Mouse (Mus musculus) embryonic facial prominence, embryonic 11.5 days (tissue): ENCODE data around the gene Pgm5. TPM values are rescaled to one million over a fixed set of nuclear protein-coding genes. Genes with fewer than 3 reads are reported as not detected.
A peak's percentile ranks its signal among the peaks of the same experiment; 100 is the strongest.

Experiments used
- ATAC-seq: fragments of 200-750 bp; cut with Nextera tagmentation; replicated peaks from 2 replicates; pipeline ENCODE4 v1.8.0; 2017; ENCODE audit warnings: low read depth; ENCODE audit not compliant: insufficient number of reproducible peaks, low FRiP score, low TSS enrichment
- DNase-seq: peaks from one replicate; pipeline ENCODE4 v3.0.0-alpha.2; 2015; ENCODE audit warnings: low spot score
- H3K27ac ChIP-seq: fragments of 300-500 bp; sonication (generic); replicated peaks from 2 replicates; pipeline ENCODE4 v1.5.1; 2014; ENCODE audit warnings: mild to moderate bottlenecking, low read depth, low read length, control low read depth
- H3K27me3 ChIP-seq: fragments of 300-500 bp; sonication (generic); 2 replicates; pipeline ENCODE4 v1.6.1; 2014; ENCODE audit warnings: mild to moderate bottlenecking, low read length, moderate library complexity, mixed read lengths; ENCODE audit not compliant: control insufficient read depth, insufficient read depth
- H3K36me3 ChIP-seq: fragments of 300-500 bp; sonication (generic); replicated peaks from 2 replicates; pipeline ENCODE4 v1.6.1; 2014; ENCODE audit warnings: low read depth, mild to moderate bottlenecking, low read length, moderate library complexity, mixed read lengths; ENCODE audit not compliant: control insufficient read depth, insufficient read depth
- H3K4me1 ChIP-seq: fragments of 300-500 bp; sonication (generic); 2 replicates; pipeline ENCODE4 v1.6.1; 2014; ENCODE audit warnings: low read length, mixed read lengths; ENCODE audit not compliant: control insufficient read depth, insufficient read depth
- H3K4me2 ChIP-seq: fragments of 300-500 bp; sonication (generic); 2 replicates; pipeline ENCODE4 v1.6.1; 2014; ENCODE audit warnings: low read depth, mild to moderate bottlenecking, control low read depth, low read length, moderate library complexity
- H3K4me3 ChIP-seq: fragments of 300-500 bp; sonication (generic); 2 replicates; pipeline ENCODE4 v1.5.1; 2014; ENCODE audit warnings: low read depth, low read length, control low read depth
- H3K9ac ChIP-seq: fragments of 300-500 bp; sonication (generic); replicated peaks from 2 replicates; pipeline ENCODE4 v1.6.1; 2014; ENCODE audit warnings: mild to moderate bottlenecking, control low read depth, low read length
- H3K9me3 ChIP-seq: fragments of 300-500 bp; sonication (generic); replicated peaks from 2 replicates; pipeline ENCODE4 v1.6.1; 2016; ENCODE audit warnings: mild to moderate bottlenecking, low read length, inconsistent platforms, mixed read lengths; ENCODE audit not compliant: control insufficient read depth
- WGBS: fragments of 180-500 bp; shearing (Covaris S2); extraction: QIAGEN DNeasy Blood & Tissue Kit; methylation state at CpG from one replicate; pipeline ENCODE4 v1.1.7; 2014; 5-methylcytosine and 5-hydroxymethylcytosine counted together
- polyA plus RNA-seq: library from polyadenylated mRNA; unstranded; fragments of >200 nt; fragmentation: Nextera tagmentation; extraction: Ambion mirVana; gene quantifications from 2 replicates; pipeline ENCODE4 v1.2.1, GENCODE M21; 2014

Pgm5 gene
- polyA plus RNA-seq, 1 experiment from 2014 or later = 1.3 TPM

DNA sequence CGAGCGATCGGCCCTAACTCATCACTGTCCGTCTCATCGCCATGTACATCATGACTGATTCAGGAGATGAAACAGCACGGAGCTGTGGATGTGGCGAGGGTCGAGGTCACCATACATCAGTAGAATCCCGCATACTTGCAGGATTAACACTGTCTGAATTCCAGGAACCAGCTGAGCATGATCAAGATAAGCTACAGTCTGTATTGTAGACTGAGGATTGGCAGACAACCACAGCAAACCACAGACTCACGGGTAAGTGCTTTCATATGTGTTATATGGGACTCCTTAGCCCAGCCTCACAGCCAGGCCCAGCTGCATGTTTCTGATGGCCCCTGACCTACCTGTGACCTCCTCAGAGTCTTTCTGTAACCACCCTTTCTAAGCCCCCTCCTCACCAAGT, 50.2 kb downstream of the Pgm5 start:
- peaks cover 6% of the 10 kb centered on the region for H3K4me1 ChIP-seq
- no peak overlapping the region for H3K4me3 ChIP-seq
- H3K27ac ChIP-seq = peak overlapping the region; percentile 41; the same call in 1 of the 2 replicates
- H3K36me3 ChIP-seq = no peaks in the 10 kb centered on the region
- H3K27me3 ChIP-seq = no peaks in the 10 kb centered on the region
- no peaks in the 10 kb centered on the region for H3K9me3 ChIP-seq
- ATAC-seq (0 out of 2 replicates have a peak, but pooled peaks have one; percentile 62), DNase-seq (peak; percentile 54)
- no peak overlapping the region for H3K4me2 ChIP-seq
- no peak overlapping the region for H3K9ac ChIP-seq
- WGBS = 61% methylated on average over 10 of the region's 10 CpGs

DNA sequence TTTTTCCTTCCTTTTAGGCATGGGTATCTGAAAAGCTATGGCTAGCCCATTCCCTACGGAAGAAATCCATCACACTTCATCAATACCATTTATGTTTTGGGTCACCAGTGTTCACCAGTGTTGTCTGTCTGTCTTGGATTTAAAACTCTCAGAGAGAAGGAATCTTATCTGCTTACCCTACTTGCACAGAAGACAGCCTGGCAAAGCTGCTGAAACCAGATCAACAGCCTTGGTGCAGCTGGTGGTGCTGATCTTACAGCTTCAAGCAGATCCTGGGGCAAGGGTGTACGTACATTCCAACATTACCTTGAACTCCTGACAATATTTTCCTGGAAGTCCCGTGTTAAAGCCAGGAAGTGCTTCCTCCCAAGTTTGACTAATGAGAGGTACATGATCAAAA, 55.6 kb downstream of the Pgm5 start:
- 91% methylated on average over 3 of the region's 3 CpGs for WGBS
- no peak for DNase-seq

DNA sequence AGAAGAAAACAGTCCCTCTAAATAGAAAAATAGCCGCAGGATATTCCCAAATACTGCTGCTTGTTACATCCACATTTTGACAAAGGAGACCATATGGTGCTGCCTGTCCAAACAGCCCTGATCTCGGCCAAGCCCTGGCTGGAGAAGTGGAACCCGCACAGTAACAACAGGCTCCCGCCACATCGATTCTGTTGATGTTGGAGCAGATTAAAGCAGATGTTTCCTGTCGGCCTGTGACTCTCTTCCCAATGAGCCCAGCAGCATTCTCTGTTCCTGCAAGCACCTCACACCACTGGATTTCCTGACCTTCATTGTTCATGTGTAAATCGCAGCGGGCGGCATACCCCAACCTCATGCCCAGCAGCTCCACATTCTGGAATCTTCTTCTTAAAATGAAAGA, 64.0 kb downstream of the Pgm5 start:
- H3K4me2 ChIP-seq = no peak overlapping the region
- no peaks in the 10 kb centered on the region for H3K4me1 ChIP-seq
- H3K36me3 ChIP-seq = no peaks in the 10 kb centered on the region
- DNase-seq = no peak
- no peak overlapping the region for H3K9ac ChIP-seq
- ATAC-seq = no peak
- no peaks in the 10 kb centered on the region for H3K9me3 ChIP-seq
- H3K4me3 ChIP-seq = no peak overlapping the region
- no peaks in the 10 kb centered on the region for H3K27me3 ChIP-seq
- 65% methylated on average over 9 of the region's 9 CpGs for WGBS
- H3K27ac ChIP-seq = no peak overlapping the region

More for the DNA sequence above, 55.6 kb downstream of the Pgm5 start:
- Histone ChIP-seq H3K4me2 (no peak overlapping the region), H3K27ac (no peak overlapping the region), H3K9me3 (no peaks in the 10 kb centered on the region), H3K4me1 (peaks cover 1% of the 10 kb centered on the region; the same call in 1 of the 2 replicates), H3K36me3 (no peaks in the 10 kb centered on the region), H3K9ac (no peak overlapping the region), H3K27me3 (no peaks in the 10 kb centered on the region), H3K4me3 (no peak overlapping the region)
- no peak for ATAC-seq

DNA sequence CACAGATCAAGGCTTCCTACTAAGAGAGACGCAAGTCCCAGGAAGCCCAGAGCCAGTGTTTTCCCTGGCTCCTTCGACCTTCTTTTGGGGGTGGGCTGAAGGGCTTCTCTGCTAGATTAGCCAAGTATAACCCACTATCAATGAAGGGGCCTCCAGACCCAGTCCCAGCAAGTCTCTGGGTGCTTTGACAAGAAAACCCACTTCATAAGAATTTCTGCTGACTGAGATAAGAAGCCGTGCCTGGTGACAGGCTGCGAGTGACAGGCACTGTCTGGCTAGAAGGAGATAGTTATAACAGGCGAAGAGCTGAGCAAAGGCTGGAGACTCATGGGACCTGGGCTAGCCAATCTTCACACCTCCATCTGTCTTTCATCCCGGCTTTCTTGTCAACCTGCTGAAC, 67.3 kb downstream of the Pgm5 start:
- ATAC-seq (no peak), DNase-seq (no peak)
- 66% methylated on average over 6 of the region's 6 CpGs for WGBS
- Histone ChIP-seq H3K36me3 (no peaks in the 10 kb centered on the region), H3K4me3 (no peak overlapping the region), H3K9ac (no peak overlapping the region), H3K9me3 (no peaks in the 10 kb centered on the region), H3K27me3 (no peaks in the 10 kb centered on the region), H3K27ac (no peak overlapping the region), H3K4me1 (no peaks in the 10 kb centered on the region), H3K4me2 (no peak overlapping the region)

DNA sequence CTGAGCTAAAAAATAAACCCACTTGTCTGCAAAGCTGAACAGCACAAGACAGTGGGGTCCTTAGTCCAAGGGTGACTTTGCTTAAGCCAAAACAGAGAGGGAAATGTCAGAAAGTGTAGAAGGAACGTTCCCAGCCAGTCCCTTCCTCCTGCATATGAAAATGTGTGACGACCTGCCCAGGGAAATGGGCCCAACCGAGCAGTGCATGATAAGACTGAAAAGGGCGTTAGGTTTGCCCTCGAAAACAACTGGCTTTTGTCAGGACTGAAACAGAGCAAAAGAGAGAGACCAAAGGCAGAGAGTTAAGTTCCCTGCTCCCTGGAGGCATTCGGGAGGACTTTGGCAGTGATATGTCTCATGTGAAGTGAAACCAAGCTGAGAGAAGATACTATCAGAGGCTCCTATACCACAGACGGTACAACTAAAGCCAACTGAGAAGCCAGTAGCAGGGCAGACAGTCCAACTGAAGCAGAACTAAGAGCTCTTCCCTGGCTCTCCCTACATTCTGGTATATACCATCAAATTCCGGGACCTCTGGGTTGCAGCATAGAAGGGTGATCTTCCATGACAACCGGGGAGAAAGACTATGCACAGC, 68.0 kb downstream of the Pgm5 start:
- 65% methylated on average over 9 of the region's 9 CpGs for WGBS
- H3K4me3 ChIP-seq = no peak overlapping the region

DNA sequence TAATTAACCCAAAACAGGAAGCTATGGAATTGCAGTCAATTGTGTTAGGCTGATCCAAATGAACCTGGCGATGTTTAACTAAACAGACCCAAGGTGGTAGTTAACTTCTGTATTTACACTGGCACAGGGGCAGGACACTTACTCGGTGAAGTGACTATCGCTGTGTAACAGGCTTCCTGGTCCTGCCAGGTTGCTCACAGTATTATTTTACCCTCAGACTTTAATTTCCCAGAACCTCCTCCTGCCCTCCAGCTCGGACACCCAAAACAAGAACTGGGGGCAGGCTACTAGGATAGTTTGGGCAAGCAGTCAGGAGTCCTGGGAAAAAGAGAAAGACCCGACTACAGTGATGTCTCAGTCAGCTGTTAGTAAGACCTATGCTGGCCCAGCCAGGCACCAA, 68.8 kb downstream of the Pgm5 start:
- DNase-seq = no peak
- no peak overlapping the region for H3K4me3 ChIP-seq
- H3K36me3 ChIP-seq = no peaks in the 10 kb centered on the region
- H3K9me3 ChIP-seq = no peaks in the 10 kb centered on the region
- no peaks in the 10 kb centered on the region for H3K4me1 ChIP-seq
- WGBS = 78% methylated on average over 5 of the region's 5 CpGs
- no peak overlapping the region for H3K9ac ChIP-seq
- no peak for ATAC-seq
- H3K4me2 ChIP-seq = no peak overlapping the region
- H3K27ac ChIP-seq = no peak overlapping the region
- no peaks in the 10 kb centered on the region for H3K27me3 ChIP-seq

More for the DNA sequence above, 68.0 kb downstream of the Pgm5 start:
- Histone ChIP-seq H3K9me3 (no peaks in the 10 kb centered on the region), H3K27ac (no peak overlapping the region), H3K9ac (no peak overlapping the region), H3K27me3 (no peaks in the 10 kb centered on the region), H3K36me3 (no peaks in the 10 kb centered on the region), H3K4me1 (no peaks in the 10 kb centered on the region), H3K4me2 (no peak overlapping the region)
- ATAC-seq (no peak), DNase-seq (no peak)

DNA sequence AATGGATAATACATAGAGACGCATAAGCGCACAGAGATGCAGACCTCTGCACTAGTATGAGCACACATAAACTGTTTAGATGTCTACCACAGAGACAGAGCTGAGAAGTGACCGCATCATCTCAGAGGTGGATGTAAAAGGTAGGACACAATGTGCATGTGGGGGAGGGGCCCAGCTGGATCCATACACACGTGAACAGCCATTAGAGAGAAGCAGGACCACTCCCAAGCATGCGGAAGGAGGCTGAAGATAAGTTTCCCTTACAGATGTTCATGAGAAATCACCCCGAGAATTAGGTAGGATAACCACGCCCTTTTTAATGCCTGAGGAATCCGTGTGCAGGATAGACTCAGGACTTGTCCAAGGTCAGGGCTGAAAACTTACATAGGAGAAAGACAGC, 75.8 kb downstream of the Pgm5 start:
- no peak overlapping the region for H3K27ac ChIP-seq
- ATAC-seq = no peak
- peaks cover 3% of the 10 kb centered on the region; the same call in 1 of the 2 replicates for H3K4me1 ChIP-seq
- no peaks in the 10 kb centered on the region for H3K27me3 ChIP-seq
- no peak overlapping the region for H3K4me2 ChIP-seq
- H3K9me3 ChIP-seq = no peaks in the 10 kb centered on the region
- DNase-seq = no peak
- 84% methylated on average over 8 of the region's 8 CpGs for WGBS
- no peak overlapping the region for H3K4me3 ChIP-seq
- H3K9ac ChIP-seq = no peak overlapping the region
- H3K36me3 ChIP-seq = no peaks in the 10 kb centered on the region

DNA sequence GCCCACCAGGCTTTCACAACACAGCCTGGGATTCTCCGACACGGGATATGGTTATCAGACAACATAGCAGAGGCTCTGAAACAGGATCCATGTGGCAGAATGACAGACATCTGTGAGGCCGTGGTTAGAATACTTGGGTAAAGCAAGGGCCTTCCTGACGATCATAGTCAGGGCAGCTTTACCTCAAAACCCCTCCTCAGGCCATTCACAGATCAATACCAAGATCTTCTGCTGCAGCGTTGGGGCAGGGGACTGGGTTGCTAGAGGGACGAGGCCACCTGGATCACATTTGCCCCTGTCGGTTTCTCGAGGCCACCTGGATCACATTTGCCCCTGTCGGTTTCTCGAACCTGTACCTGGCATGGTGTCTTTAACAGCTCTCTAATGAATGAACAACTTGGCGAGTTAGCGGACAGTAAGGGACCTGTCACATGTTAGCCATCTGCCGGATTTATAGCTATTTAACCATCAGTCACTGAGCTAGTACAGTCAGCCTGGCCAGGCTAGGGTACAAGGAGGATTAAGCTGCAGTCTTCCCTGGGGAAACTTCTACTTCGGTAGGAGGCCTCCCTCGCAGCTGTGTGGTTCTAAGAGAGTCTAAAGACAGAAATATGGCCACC, 76.5 kb downstream of the Pgm5 start:
- WGBS = 32% methylated on average over 15 of the region's 15 CpGs
- H3K4me3 ChIP-seq = no peak overlapping the region
- peaks cover 3% of the 10 kb centered on the region; the same call in 1 of the 2 replicates for H3K4me1 ChIP-seq
- H3K4me2 ChIP-seq = no peak overlapping the region
- peak overlapping the region; percentile 16; the same call in 1 of the 2 replicates for H3K27ac ChIP-seq
- ATAC-seq (no peak), DNase-seq (peak; percentile 50)
- no peaks in the 10 kb centered on the region for H3K27me3 ChIP-seq
- H3K9ac ChIP-seq = no peak overlapping the region
- H3K9me3 ChIP-seq = no peaks in the 10 kb centered on the region
- H3K36me3 ChIP-seq = no peaks in the 10 kb centered on the region
